Mouse (Mus musculus) T-cell, adult 2 months (primary cell): ENCODE data around the gene Wnk2.
A peak's percentile ranks its signal among the peaks of the same experiment; 100 is the strongest.

Experiments used
- DNase-seq: peaks from one replicate; pipeline ENCODE4 v3.0.0; 2022; ENCODE audit warnings: low spot score

The Wnk2 gene

DNA sequence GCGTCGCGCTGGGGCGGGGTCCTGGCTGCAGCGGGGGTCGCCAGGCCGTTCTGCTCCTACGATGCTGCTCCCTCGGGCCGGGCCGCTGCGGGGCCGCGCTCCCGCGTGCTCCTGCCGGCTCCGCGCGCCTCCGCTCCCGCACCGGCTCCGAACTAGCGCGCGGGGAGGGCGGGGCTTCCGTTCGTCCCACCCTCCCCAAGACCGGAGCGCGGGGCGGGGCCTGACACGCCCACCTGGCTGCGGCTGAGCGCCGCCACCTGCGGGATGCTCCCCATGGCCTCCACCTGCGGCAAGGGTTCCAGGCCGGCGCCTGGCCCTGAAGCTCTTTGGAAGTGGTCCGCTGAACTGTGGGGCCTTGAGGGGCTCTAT lies at the start of gene Wnk2:
Wnk2 (minus strand) TSS at position 157 of the 369 bp plus-strand sequence.
- peak; percentile 39 for DNase-seq

DNA sequence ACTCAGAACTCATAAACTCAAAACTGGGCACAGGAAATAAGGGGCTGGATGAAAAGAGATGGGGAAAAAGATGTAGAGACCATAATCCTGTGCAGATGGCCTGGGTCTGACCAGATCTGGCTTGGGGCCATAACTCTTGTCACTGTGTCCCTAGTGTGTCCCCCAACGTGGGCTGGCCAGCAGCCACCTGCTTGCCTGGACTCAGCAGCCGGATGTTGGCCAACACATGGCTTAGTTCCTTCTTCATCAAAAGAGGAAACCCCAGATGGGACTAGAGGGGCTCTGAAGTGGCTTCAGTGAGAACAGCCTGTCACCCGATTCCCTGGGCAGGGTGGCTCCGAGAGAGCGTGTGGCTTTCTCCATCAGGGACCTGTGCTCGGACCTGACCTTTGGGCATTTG lies 49.0 kb upstream of the Wnk2 start:
- DNase-seq, result no peak

DNA sequence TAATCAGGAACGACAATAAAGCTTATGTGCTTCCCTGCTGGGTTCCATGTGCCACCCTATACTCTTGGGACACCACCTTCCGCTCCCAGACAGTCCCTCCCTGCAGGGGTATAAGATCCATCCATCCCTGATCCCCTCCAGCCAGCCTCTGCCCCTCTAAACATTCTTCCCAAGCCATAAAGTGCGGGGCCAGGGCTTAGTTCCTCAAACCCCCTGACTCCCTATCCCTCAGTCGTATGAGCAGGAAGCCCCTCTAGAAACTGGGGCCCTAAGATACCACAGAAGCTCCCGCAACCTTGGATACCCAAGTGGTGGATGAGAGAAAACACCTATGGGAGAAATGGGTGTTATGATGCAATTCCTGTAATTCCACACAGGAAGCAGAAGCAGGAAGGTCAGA lies 48.4 kb upstream of the Wnk2 start:
- no peak for DNase-seq

DNA sequence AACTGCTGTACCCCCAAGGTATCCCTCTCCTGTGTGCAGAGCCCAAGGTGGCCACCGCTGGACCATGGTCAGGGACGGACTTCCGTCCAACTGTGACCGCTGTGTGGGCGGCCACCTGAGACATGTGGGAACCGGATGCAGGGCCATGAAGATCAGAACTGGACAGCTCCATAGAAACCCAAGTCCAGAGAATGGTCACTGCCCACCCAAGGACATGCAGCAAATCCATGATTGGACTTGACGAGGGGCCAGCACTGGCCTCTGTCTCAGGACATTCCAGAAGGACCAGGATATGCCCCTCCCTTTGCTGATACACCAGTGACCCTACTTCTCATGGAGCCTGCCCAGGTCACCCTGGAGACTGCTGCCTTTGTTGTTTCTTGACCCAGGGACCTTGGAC lies 47.8 kb upstream of the Wnk2 start:
- no peak for DNase-seq

DNA sequence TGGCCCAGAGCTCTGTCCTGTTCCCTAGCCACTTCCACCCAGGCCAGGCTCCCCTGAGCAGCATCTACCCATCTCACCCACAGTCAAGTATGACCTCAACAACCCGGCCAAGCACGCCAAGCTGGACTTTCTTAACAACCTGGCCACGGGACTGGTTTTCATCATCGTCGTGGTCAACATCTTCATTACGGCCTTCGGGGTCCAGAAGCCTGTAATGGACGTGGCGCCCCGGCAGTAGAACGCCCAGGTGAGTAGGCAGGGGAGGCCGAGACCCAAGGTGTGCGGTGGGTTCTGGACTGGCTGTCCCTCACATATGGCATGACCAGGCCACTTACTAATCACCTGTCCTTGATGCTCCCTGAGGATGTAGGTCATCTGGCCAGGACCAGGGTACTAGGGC lies 47.0 kb upstream of the Wnk2 start:
- no peak for DNase-seq

DNA sequence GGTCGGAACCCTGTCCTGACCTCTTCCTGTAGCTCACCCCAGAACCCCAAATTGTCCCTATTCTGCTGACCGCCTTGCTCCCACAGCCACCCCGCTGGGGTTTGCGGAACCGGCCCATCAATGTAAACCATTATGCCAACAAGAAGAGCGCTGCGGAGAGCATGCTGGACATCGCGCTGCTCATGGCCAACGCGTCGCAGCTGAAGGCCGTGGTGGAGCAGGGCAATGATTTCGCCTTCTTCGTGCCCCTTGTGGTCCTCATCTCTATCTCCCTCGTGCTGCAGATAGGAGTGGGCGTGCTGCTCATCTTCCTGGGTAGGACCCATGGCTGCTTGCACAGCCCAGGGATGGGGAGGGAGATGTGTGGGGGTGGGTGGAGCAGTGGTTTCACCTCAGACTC lies 45.8 kb upstream of the Wnk2 start:
- no peak for DNase-seq

DNA sequence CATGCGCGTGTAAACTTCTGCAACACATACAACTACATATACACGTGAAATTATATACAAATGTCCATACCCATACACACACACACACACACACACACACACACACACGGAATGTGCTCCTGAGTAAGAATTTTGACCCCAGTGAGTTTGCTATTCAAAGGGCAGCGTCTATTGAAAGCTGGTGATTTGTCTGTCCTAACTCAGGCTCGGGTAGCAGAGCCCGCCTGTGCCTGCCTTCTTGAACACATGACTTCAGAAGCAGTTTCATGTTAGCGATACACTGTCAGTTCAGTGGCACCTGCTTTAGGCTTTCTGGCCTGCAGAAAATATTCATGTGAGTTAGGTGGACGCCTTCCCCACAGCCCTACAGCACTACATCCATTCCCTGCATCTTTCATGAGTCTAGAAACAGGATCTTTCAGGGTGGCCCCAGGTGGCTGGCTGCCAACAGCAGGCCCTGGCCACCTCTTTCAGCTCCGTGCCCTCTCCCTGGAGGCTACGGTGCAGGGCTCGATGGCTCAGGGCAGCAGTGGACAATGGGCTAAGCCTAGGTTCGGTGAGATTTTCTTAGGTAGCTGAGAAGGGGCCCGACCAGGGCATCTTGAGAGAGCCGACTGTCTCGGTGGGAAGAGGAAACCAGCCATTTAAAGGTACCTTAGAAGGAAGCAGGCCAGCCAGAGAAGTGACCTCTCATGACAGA lies 44.5 kb upstream of the Wnk2 start:
- DNase-seq, result no peak

DNA sequence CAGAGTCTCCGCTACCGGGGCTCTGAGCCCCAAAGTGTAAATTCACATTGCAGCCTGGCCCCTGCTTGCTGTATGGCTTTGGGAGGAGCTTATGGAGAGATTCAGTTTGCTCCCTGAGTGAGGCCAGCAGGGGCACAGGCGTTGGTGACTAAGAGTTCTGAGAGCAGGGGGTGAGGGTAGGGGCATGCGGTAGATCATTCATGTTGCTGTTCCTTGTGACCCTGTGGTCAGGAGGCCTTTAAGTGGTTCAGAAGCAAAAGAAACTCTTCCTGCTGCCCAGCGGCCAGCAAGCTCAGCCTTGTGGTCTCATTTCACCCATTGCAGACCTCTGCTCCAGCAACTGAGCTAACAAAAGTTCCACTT lies 43.8 kb upstream of the Wnk2 start:
- no peak for DNase-seq

DNA sequence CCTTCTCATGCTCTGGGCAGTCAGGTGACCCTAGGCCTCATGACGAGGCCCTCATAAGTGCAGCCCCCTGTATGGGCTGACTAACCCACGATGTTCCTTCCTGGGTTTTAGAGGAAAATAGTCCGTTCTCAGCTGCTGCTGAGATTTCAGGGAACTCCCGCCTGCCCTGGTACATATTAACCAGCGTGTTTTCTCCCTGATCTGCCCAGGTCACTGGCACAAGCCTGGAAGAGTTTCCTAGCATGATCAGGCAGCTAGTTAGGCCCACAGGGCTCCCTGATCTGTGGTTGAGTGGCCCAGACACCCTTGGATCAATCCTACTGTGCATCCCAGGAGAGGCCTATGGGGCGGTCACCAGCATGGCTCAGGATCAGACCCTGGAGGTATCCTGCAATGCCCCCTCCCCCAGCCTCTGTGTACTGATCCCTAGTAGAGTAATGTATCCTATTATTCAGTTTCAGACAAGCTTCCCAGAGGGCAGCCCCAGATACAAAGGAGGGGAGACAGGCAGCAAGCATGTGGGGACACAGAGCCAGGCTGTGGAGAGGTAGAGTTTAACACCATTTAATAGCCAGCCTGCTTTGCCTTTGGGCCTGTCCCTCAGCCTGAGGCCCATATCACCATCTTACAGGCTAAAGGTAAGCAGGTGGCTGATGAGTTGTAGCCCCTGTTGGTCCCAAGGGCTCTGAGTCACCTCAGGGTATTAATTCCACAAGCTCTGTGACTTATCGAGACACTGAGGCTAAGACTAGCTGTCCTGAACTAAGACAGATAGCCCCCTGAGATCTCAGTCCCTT lies 43.3 kb upstream of the Wnk2 start:
- DNase-seq, result no peak

DNA sequence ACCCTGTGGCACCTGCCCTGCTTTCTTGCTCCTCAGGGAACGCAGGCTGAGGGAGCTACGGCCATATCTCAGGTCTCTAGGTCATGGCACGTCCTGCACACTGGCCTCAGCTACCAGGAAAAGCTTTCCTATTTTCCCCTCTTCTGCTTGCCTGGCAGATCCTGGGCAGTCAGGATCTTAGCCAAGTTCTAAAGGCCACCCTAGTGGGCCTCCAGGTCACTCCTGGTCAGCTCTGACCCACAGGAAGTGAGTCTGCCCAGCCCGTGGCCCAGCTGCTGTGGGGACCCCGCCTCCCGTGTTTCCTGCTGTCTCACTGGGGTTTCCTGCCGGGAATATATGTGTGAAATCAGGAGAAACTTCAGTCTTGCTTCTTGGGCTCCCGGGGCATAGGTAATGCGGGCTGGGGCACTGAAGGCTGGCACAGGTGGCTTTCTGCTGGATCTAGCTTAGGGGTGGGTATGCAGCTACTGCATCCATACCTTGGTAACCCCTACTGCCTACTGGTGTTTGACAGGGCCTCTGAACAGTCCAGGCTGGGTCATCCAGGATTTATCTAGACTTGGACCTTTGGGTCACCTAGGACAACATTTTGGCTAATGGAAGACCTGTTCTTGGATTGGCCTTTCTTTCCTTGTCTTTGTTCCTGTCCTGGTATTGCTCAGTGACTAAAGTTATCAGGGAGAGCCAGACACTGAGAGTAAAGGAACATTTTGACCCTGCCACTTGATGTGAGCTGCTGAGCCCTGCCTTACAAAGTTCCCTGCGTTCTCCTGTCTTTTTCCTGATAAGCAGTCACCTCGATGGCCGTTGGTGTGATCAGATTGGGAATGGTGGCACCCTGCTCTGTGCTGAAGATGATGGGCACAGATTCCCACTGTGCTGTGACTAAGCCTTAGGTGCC lies 42.4 kb upstream of the Wnk2 start:
- DNase-seq, result no peak

DNA sequence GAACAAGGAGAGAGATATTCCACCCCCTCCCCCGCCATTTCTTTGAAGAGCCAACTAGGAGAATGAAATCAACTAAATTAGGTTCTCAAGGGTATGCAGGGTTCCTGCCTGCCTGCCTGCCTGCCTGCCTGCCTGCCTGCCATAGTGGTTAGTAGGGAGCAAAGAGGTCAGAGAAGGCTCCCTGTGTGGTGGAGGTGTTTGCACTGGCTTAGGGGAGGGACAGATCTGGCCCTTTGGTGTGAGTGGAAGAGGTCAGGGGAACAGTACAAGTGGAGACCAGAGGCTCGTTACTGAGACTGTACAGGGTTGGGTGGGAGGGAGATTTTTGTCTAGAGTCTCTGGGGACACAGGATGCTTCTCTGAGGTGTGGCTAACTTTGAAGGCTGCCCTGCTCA lies 41.1 kb upstream of the Wnk2 start:
- DNase-seq, result no peak

DNA sequence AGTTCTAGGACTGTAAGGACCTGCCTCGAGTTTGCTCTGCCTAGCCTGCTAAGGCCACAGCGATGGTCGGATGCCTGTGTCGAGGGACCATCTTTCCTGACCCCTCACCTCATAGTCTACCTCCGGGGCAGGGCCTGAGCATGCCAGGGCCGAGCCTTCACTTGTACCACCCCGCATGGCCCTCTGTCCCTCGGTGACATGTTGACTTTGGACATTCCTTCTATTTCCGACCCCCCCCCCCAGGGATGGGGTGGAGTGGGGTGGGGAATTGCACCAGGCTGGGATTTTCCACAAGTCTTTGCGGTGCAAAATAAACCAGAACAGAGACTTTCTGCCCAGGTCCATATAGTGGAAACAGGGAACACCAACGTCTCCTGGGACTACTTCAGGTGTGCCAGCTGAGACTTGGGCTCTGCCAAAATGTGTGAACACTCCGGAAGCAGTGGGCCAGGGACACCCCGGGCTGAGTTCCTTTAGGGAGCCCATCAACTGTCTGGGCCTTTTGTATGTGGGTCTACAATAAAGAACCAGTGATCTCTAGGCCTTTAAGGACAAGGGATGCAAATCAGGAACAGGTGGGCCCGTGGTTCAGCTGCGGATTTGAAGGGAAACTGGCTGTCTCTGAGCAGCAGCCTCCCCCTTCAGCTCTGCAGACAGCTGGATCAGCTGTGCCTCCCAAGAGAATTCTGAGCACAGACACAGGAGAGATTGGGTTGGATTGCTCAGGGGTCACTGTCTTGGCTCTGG lies 40.6 kb upstream of the Wnk2 start:
- no peak for DNase-seq

DNA sequence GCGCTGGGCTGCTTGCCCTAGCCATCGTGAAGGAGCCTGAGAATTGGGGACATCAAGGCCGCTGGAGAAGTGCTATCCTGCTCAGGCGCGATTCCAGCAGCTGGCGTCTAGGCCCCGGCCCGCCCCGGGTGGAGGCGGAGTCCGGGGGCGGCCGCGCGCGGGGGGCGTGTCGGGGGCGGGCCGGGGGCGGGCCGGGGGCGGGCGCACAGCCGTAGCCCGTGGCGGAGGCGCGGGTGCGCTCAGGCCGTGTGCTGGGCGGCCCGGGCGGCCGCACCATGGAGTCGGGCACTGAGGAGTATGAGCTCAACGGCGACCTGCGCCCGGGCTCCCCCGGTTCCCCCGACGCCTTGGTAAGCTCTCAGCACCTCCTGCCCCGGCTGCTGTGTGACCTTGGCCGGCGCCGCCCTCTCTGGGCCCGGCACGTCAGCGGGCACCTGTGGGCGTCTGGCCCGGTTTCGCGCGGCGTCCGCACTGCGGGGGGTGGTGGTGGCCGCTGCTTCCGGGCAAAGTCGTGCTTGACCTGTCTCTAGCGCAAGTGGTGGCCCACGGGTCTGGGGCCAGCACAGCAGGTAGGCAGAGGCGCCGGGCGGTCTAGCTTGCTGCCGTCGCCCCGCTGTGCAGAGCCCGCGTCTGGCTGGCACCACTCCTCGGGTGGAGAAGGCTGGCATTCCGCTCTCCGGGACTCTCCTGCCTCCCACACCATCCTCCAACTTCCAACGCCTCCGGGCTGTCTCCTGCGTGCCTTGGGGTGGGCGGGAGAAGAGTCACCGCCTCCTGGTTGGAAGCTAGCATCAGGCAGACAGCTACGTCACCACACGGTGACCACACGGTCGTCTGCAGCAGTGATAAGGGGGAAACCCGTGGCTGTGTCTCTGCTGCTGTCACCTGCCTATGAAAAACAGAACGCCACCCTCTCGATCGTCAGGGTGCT lies 39.7 kb upstream of the Wnk2 start, which contains the start of gene Ninj1:
Ninj1 (plus strand) TSS at position 198 of the 931 bp plus-strand sequence.
- peak; percentile 91 for DNase-seq

DNA sequence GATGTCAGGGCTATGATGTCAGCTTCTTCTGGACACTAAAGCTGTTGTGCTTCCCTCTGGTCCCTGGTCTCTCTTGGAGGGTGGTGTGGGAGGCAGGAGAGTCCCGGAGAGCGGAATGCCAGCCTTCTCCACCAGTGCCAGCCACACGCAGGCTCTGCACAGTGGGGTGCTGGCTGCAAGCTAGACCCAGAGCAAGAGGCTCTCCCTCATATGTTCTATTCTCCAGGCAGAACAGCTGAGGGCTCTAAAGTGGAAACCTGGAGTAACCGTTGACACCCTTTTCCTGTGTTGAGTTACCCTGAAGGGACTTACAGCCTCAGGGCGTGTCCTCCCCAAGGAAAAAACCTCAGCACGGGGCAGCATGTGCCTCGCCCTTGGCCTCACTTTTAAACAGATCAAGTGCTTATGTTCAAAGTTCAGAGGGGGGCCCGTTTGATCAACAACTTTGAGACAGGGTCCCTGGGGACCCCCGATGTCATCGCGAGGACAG lies 39.0 kb upstream of the Wnk2 start:
- no peak for DNase-seq

DNA sequence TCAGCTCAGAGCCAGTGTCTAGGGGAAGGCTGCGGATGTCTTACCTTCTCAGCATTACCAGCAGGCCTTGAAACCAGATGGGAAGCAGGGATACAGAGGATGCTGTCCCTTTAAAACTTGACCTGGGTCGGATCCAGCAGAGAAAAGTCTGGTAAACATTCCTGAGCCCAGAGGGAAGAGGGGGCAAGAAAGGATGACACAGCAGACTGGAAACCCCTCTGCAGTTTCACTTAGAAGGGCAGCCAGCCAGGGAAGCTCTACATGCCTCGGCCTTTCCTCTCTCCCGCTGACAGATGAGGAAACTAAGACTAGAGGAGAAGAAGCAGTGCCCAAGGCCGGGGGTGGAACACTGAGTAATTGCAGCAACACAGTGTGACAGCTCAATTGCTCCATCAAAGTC lies 35.8 kb upstream of the Wnk2 start:
- no peak for DNase-seq

DNA sequence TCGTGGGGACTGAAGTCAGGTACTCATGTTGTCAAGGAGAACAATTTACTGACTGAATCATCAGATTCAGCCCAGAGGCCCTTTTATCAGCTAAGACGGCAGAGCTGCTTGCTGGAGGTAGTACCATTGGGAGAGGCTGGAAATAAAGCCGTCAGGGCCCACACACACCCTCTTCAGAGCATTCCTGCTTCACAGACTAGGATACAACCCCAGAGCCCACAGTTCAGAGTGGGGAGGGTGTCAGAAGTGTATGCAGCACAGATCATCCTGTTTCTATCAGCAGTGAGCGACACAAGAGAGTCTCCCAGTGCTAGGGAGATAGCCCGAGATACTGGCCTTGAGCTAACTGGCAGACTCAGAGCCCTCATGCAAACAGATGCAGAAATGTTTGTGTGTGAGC lies 35.3 kb upstream of the Wnk2 start:
- no peak for DNase-seq

DNA sequence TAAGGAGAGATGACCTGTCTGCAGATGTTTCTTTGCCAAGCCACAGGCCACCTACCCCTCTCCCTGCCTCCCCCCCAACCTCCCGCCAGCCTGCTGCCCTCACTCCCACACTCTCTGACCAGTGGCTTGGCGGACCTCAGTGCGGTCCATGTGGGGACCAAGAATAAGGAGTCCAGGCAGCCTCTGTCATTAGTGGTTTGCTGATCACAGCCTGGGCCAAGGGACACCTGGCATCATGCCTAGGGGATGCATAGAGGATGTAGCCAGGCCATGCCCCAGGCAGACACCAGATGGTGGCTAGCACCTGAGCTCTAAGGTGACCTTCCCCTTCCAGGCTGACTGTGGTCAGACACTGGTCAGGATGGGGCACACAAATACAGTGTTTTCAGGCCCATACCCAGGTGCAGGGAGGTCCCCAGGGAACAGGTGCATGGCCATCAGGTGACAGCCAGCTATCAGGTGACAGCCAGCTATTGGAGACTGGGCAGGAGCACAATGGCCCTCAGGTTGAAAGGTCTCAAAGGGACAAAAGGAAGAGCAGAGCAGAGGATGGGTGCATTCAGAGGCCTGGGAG lies 33.7 kb upstream of the Wnk2 start:
- DNase-seq, result no peak

DNA sequence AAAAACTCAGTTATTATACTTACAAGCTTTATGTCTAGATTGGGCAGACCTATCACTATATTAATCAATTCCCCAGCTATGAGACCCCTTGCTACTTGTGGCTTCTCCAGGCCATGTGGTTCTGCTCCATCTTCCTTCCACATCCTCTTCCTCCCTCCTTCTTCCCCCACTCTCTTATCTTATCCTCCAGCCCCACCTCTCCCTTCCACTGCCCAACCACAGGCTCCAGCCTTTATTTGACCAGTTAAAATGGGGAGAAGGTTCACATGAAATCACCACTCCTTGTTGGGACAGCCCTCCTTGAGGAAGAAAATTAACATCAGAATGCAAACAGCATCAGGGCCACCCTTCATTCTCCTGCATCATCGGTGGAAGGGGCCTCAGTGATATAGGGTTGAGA lies 32.9 kb upstream of the Wnk2 start:
- no peak for DNase-seq

DNA sequence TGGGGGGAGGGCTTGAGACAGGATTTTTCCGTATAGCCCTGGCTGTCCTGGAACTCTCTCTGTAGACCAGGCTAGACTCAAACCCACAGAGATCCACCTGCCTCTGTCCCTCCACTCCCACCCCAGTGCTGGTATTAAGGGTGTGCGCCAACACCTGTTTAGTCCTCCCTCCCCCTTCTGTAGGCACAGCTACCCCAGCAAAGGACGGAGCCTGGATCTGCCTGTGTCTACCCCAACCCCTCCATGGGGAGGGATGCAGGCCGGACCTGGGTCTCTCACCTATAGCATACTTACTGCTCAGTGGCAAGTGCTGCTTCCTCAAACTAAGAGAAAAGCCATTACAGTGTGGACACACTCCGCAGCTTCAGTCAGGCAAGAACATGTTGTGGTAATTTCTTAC lies 32.5 kb upstream of the Wnk2 start:
- DNase-seq, result no peak

DNA sequence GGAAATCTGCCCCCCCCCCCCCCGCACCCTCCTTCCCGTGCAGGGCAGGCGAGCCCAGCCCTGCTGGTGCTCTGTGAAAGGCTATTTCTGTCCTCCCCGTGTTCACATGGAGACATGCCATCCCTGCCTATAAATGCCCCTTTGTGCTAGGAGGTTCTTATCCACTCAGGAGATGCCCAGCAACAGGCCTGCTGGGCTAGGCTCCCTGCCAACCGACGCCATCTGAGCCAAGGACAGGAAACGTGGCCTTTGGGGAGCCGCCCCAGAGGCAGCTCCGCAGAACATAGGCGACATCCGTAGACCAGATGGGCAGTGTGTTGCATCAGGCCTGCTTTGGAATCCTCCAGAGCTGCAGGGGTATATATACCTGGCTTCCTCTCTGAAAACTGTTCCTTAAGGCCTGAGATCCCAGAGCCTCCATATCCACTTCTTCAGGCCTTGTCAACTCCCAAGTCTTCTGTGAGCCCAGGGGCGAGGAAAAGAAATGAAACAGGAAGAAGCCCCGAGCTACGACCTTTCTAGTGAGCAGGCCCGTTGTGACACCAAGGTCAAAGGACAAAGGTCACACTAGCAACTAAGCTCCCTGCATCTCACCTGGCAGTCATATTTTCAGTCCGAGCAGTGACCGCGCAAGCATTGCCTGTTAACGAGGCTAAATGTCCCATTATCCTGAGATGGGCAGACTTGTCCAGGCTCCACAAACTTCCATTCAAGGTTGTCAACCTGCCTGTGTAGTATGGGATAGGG lies 31.2 kb upstream of the Wnk2 start:
- no peak for DNase-seq
